Mouse (Mus musculus) common myeloid progenitor, adult 5-6 weeks (primary cell): ENCODE measurements around the gene Egln1. TPM values are rescaled to one million over a fixed set of nuclear protein-coding genes. Genes with fewer than 3 reads are reported as not detected.

Experiments used
- ATAC-seq: replicated peaks from 2 replicates; pipeline ENCODE4 v1.8.0; 2016; ENCODE audit warnings: low read depth, mild to moderate bottlenecking, moderate TSS enrichment, inconsistent platforms; ENCODE audit not compliant: poor library complexity, severe bottlenecking
- total RNA-seq: library from RNA; stranded (forward); fragments of 200-1000, 187-1606 nt; gene quantifications from 2 replicates; pipeline ENCODE4 v1.2.3, GENCODE M21; 2017

Egln1 gene
- total RNA-seq: 19.4 and 24.8 TPM in 2 replicates

DNA sequence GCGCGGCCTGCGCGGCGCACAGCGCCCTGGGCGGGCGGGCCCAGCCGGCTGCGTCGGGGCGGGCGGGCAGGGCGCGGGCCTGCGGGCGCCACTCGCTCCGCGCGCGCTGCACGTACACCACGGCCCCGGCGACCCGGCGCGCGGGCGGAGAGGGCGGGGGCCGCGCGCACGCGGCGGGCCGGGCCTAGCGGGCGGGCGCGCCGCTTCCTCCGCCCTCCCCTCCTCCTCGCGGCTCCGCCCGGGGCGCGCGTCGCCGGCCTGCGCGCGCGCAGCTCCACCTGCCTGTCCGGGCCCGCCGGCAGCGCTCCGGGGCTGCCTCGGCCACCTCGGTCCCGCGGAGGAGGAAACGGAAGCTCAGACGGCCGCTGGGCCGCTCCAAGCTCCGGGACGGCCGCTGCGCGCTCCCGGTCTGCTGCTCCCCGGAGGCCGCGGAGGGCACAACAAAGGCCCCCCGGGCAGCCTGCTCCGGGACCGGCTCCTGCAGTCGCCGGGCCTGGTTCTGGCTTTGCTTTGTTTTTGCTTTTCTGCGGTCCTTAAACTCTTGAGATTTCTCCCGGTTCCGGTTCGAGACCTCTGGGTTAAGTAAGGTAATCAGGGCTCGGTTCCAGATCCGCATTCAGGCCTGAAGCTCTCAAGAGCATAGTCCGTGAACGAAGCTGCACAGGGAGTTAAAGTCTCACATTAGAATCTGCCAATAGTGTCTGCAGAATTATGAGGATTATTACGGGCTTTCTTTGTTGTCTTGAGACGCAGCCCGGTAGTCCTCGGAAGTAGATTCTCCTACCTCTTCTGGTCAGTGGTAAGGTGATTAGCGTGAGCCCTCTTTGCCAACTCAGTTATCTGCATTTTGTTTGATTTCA is at the start of gene Egln1:
Egln1 (minus strand) TSS at position 116 of the 860 bp plus-strand sequence.
- ATAC-seq: peak; percentile 36

DNA sequence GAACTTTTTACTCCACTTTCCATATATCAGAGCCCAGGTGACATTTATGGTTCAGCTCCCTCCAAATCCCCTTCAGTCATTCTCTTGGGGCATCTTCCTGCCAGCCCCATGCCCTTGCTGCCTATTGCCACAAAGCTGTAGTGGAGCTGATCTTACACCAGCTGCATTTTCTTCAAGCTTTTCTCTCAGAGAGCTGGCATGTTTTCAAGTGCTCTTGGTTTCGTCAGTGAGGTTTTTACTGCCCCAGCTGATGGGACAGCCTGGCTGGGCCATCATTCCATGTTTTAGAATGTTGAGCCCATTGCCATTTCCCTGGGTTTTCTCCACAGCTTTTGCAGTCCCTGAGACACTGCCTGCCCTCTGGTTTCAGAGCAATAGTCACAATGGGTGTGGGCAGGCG is 46.7 kb upstream of the Egln1 start:
- no peak for ATAC-seq

GRCm38 (mm10) chr8:124991668-124991926 is 42.5 kb upstream of the Egln1 start:
- no peak for ATAC-seq

DNA sequence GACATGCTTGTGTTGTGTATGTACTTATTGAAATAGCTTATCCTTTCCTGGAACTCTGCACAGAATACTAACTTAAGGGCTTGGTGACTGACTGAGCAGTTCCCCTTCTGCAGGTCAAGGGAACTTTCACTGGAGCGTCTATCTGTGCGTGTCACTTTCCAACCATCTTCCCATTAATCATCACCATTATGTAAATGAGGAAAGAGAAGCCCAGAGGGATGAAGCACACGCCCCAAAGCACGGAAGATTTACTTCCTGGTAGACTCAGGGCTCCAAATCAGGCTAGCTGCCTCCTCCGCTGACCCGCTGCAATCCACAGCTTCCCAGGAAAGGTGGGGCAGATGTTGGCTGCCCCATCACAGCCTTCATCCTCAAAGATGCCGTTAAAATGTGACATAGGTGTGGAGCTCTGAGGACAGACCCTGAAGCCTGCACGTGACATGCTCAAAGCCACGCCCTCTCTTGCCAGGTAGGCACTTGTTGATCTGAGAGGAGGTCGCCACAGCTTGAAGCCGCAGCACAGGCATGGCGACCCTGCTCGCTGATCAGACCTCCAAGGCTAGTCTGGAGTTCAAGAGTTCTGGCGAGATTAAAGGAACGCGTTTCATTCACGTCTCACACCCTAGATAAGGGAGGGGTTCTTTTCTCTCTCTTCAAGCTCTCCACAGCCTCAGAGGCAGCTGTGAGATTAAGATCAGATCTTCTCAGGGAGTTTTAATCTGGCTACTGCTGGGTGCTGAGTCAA is 42.0 kb upstream of the Egln1 start:
- no peak for ATAC-seq

- ATAC-seq: no peak
Observed at GRCm38 (mm10) chr8:124980828-124981227, 31.7 kb upstream of the Egln1 start.

DNA sequence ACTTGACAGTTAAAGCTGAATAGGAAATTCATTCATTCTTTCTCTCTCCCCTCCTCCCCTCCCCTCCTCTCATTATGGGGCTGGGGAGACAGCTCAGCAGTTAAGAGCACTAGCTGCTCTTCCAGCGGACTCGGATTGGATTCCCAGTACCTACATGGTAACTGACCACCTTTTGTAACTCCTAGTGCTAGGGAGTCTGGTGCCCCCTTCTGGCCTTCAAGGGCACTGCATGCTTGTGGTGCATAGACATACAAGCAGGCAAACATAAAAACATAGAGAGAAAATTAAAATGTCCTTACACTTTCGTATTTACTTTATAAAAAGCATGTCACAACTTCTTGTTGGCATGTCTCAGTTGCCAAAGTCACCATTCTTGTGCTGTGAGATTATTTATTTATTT is 30.9 kb upstream of the Egln1 start:
- ATAC-seq: no peak

DNA sequence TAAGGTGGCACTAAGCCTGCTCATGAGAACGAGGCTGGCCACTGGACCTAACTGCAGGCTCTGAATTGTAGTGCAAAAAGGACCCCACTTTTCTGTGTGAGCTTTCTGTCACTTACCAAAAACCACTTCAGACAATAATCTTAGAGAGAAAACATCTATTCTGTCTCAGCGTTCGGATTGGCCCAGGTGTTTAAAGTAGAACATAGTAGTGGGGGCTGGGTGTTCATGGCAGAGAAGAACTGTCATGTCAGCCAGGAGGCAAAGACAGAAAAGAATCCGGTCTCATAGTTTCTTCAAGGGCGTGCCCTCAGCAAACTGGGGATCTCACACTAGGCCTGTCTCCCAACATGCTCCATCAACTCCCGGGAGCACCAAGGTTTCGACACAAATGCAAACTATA is 28.9 kb upstream of the Egln1 start:
- ATAC-seq: no peak

- no peak for ATAC-seq
Observed at GRCm38 (mm10) chr8:124976211-124976610, 27.1 kb upstream of the Egln1 start.

DNA sequence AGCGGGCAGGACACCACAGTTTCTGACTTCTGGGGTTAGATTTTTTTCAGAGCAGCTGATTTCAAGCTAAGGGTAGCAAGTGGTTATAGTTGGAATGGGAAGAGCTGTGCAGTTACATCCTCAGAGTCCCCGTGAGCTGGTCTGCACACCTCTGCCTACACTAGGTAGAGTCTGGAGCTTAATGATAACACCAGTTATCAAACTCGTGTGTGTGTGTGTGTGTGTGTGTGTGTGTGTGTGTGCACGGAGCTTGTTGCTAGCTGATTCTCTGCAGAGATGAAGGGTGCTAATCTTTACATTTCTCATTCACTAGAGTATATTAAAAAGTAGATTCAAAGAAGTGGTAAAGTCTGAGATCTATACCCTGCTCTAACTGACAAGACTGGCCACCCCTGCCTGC is 25.1 kb upstream of the Egln1 start:
- ATAC-seq: no peak

DNA sequence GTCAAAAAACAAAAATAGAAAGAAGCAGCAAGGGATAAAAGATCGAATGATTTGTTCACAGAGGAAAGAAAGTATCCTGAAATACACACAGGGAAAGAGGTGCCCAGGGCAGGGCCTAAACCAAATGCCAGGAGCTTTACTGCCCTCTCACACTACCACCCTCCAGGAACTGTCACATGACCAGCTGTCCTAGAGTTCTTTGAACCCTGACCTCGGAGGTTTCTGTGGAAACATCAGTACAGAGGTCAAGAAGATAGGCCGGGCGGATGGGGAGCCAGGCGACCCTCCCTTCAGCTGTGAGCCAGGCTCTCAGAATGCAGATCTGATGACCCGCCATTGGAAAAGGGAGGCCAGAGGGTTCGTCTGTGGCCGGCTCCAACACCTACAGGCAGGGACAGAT is 24.1 kb upstream of the Egln1 start:
- ATAC-seq: no peak

DNA sequence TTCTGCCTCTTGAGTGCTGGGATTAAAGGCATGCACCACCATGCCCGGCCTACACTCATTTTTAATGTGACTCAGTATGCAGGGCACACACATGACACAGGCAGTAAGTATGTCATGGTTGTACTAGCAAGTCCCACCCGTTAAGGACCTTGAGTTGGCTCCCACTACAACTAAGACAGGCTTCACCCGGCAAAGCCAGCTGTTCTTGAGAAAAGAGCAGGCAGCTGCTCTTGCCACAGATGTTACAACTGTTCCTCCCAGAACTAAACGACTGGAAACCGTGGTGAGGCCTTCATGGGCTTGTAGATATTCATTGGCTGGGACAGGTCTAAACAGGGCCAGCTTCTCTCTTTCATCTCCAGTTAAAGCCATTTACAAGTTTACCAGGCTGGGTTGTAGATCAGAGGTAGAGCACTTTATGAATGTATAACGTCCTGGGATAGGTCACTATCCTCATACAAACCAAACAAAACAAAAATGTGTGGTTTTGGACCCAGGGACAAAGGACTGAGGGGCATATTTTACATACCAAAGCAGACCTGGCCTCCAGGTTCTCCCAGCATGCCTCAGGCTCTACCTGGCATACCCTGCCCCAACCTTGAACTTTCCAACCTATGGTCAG is 21.3 kb upstream of the Egln1 start:
- no peak for ATAC-seq

- ATAC-seq: no peak
Observed at GRCm38 (mm10) chr8:124964966-124965365, 15.8 kb upstream of the Egln1 start.

- no peak for ATAC-seq
Observed at GRCm38 (mm10) chr8:124963246-124963645, 14.1 kb upstream of the Egln1 start.

DNA sequence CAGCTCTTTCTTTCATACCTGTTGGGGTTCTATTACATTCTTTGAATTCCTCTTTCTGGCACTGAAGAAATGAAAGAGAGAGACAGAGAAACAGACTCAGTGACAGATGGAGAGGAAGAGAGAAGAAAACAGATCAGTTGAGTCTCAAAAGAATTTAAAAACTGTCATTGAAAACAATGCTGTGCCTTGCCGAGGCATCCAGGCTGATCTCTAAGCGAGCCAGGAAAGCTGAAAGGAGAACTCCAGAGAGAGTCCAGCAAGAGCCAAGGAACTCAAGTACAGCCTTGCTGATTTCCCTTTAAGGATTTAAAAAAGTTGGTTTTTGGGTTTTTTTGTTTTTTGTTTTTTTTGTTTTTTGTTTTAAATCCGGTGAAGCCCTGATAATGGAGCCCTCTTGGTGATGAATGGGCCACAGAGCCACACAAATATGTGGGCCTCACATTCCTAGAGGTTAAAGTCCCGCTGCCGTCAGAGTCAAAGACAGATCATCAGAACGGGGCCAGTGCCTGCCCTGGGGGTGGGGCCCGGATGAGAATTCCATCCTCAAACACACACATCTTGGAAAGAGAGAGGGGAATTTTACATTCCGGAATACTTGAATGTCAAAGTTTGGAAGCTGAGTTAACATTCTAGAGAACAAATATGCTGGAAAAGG is 11.2 kb upstream of the Egln1 start:
- no peak for ATAC-seq

DNA sequence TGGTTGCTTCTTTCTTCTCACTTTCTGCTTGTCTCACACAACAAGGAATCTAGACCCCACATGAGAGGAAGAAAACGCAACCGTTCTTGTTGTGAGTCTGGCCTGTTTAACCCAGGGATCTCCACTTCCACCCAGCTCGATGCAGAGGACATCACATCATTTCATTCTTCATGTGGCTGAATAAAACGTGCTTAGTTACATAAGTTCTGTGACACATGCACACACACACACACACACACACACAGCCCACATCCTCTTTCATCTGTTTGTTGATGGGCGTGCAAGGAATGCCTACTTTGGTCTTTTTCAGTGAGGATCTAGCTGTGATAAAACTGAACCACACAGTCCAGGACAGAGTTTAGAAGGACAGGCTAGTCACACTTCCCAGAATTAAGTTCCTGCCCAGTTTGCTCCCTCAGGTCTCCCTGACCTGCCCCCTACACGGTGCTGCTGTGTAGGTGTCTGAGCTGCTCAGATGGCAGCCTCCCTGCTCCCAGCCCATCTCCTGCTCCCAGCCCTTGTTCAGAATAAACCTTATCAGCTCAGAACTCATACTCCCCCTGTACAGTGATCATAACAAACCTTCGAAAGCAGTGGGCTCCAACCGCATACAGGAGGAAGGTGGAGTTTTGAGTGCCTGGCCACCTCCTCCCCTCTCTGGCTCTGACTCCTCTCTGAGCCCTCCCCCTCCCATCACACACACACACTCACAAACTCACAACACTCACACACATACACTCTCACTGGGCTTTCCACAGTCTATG is 10.5 kb upstream of the Egln1 start:
- ATAC-seq: peak; percentile 64

DNA sequence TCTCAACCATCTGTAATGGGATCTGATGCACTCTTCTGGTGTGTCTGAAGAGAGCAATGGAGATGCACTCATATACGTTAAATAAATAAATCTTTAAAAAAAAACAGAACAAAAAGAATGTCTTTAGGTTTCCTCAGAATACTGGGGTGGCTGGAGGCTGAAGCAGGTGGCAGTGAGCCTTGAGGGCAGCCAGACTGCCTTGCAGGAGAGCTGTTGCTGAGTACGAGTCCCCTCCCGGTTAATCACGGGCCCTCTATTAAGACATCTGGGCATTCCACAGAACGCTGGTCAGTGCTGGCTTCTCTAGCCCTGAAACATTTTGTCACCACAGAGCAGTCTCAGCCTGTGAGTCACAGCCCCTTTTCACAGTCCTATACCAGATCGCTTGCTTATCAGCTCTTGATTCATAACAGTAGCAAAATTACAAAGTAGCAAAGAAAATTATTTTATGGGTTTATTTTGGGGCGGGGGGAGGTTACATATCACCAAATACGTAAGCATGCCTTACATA is 5.5 kb upstream of the Egln1 start:
- ATAC-seq: no peak

DNA sequence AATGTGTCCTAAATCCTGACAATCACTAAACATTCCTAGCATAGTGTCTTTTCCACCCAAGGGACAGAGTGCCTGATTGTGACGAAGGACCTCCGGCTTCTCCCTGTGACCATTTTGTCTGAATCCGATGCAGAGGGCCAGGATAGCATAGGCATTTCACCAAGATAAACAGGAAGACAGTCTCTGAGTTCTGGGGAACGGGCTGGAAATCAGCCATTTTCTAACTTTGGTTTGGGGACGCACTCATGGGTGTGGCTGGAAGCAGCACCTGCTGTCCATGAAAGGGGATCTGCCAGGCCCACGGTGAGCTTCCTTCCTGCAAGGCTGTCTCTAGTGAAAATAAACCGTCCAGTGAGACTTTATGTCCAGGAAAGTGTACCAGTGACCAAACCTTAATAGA is 4.1 kb upstream of the Egln1 start:
- no peak for ATAC-seq

GRCm38 (mm10) chr8:124950865-124951264 is 1.7 kb upstream of the Egln1 start:
- no peak for ATAC-seq

DNA sequence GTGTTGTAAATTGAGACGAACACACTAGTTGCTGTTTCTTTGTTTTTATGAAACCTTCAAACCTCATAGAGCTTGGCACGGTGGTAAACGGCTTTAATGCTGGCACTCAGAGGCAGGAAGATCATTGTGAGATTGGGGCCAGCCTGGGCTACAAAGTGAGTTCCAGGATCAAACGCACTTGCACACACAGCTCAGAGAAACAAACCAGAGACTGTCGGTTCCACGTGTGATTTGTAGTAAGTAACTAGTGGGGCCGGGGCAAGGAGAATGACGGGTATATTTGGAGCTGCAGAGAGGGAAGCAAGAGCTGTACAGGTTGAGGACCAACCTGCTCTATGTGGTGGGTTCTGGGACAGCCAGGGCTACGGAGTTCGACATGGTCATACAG is 939 bp upstream of the Egln1 start:
- ATAC-seq: no peak

DNA sequence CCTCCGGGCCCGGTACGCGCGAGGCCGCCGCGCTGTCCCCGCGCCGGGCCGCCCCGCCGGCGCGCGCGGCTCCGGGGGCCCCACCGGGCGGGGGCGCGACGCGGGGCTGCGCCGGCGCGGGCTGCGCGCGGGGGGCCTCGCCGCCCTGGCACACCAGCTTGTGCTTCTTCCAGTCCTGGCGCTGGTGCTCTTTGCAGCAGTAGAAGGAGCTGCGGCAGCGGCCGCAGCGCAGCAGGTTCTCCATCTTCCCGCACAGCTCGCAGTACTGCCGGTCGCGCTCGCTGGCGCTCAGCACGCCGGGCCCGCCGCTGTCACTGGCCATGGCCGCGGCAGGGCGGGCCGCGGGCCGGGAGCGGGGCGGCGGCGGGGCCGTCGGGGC is 402 bp downstream of the Egln1 start:
- ATAC-seq: no peak
